Mouse (Mus musculus): ENCODE measurements around the gene Cacng4.

Gene Cacng4

DNA sequence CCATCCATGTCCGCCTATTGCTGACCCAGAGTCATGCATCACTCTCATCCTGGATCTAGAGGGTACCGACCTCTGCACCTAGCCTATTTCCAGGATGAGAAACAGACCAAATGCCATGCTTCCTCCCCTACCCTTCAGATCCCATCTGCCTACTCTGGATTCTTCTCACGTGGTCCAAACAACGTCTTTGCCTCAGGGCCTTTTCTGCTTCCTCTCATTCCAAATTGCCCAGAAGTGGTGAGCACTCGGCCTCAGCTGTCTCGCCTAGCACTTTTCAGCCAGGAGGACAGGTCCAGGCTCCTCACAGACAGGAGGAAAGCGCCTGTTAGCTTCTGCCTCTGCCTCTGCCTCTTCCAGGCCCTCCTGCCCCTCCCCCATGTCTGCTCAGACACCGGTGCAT lies 21.0 kb downstream of the Cacng4 start:
- no peak for DNase-seq (ENCODE audit: low read depth, low spot score)

DNA sequence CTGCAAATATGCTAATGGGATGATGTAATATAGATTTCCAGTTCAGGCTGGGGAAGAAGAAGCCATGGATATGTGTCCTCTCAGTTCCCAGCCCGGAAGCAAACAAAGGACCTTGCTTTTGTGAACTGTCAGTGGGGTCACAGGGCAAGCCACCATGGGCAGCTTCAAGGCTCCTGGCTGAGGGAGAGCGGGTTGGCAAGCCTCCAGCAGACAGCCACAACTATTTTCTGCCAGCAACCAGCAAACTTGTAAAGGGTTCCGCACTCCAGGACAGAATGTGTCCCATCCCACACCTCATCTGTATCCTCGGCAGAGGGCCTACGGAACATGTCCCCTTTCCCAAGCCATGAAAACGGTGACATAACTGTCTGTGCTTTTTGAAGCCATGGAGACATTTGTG lies 22.4 kb downstream of the Cacng4 start:
- DNase-seq (ENCODE audit: low read depth, low spot score): no peak

DNA sequence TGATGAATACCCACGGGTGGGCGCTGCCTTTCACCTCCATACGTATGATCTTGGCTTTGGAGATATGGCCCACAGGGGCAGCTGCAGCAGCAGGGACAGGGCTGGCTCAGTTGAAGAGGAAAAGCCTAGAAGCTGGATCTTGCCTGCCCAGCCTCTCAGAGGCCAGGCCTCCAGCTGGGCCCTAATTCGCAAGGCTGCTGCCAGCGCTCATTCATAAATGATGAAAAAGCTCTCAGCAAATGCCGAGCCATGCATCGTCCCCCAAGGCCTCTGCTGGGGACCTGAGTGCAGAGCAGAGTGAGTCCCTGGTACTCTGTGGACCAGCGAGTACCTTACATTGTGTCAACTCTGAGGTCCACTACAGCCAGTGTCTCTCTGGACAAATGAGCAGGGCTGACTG lies 26.0 kb downstream of the Cacng4 start:
- DNase-seq (ENCODE audit: low read depth, low spot score): no peak

GRCm38 (mm10) chr11:107766932-107767331 lies 27.4 kb downstream of the Cacng4 start:
- no peak for DNase-seq (ENCODE audit: low read depth, low spot score)

GRCm38 (mm10) chr11:107762688-107763460 lies 31.5 kb downstream of the Cacng4 start:
- DNase-seq (ENCODE audit: low read depth, low spot score): no peak

GRCm38 (mm10) chr11:107761790-107762500 lies 32.4 kb downstream of the Cacng4 start:
- DNase-seq (ENCODE audit: low read depth, low spot score): no peak

DNA sequence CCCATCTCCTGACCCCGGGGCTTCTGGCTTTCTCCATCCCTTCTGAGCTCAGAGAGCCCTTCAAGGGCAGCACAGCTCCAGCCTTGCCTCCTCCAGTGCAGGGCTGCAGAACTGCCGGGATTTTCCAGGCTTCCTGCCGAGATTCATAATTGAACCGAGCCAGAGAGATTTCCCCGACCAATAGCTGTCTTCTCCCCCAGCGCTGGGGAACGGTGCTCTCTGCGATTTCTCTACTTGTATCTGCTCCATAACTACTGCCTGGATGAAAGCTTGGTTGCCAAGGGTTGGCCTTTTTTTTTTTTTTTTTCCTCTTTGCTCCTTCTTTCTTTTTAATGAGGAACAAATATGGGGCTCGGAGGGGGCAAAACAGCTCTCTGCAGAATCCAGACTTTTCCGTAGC lies 34.4 kb downstream of the Cacng4 start:
- DNase-seq (ENCODE audit: low read depth, low spot score): no peak

DNA sequence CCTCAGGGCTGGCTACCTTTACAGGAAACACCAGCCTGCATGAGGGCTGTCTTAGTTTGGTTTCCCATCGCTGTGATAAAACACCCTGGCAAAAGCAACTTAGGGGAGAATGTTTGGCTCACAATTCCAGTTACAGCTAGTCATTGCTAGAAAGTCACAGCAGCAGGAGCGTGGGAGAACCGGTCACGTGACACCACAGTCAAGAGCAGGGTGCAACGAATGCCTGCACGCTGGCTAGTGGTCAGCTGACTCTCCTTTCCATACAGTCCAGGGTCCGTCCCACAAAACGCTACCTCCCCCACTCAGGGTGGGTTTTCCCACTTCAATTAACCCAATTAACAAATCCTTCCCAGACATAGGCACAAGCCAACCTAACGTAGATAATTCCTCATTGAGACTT lies 34.8 kb downstream of the Cacng4 start:
- DNase-seq (ENCODE audit: low read depth, low spot score): no peak

DNA sequence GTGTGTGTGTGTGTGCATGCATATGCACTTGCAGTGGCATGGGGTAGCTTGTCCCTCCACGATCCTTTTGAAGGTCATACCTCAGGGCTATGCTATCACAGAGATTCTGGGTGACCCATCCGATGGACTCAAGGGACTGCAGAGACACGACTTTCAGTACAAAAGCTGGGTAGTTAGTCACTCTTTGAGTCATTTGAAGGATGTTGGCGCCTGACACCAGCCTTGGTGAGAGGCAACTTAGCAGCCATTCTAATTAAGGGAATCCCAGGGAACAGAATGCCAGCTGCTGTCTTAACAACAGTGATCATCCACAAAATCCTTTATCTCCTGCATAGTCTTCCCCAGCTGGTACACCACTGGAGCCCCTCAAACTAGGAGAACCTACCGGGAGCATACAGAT lies 45.2 kb downstream of the Cacng4 start:
- no peak for DNase-seq (ENCODE audit: low read depth, low spot score)

DNA sequence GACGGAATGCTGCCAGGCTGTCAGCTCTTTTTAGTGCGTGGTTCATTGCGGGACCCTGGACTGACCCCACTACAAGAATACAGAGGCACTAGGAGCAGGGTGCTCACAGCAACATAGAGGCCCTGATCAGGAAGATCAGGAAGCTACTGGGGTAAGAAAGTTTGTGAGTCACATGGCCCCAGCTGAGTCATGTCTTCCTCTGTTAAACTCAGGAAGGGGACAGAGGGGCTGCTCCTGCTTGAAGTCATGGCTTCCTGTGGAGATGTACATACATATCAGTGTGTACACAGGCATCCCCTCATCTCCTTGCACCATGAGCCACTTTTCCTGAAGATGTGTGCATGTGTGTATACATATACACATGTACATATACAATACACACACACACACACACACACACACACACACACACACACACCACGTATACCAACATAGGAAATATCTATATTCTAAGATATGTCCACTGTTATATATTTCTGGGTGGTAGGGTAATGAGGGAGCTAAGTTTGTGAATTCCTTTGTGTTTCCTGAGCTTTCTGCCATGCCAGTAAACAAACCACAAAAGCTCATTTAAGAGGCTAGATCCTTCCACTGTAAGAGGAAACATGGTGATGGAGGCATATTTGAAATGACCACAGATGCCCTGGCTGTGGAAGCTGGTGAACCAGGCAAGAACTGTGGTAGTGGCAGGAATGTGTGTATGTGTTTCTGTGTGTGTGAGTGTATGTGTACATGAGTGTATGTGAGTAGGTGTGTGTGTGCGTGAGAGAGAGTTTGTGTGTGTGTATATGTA lies 45.9 kb downstream of the Cacng4 start:
- DNase-seq (ENCODE audit: low read depth, low spot score): no peak

DNA sequence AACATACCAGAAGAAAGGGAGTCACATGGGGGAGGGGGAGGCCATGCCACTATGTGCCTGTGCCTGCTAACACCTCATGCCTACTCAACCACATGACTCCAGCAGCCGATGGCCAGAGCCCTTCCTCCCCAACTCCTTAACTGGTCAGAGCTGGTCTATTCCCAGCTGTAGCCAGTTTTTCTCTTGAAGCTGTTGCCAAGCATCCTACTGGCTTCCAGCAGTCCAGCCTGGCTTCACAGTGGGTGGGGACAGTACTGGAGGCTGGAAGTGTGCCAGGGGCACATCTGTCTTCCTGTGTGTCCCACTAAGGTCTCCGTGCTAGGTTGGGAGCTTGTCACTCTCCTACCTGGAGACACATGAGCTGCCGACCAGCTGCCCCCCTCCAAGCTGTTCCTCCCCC lies 51.3 kb downstream of the Cacng4 start:
- no peak for DNase-seq (ENCODE audit: low read depth, low spot score)

DNA sequence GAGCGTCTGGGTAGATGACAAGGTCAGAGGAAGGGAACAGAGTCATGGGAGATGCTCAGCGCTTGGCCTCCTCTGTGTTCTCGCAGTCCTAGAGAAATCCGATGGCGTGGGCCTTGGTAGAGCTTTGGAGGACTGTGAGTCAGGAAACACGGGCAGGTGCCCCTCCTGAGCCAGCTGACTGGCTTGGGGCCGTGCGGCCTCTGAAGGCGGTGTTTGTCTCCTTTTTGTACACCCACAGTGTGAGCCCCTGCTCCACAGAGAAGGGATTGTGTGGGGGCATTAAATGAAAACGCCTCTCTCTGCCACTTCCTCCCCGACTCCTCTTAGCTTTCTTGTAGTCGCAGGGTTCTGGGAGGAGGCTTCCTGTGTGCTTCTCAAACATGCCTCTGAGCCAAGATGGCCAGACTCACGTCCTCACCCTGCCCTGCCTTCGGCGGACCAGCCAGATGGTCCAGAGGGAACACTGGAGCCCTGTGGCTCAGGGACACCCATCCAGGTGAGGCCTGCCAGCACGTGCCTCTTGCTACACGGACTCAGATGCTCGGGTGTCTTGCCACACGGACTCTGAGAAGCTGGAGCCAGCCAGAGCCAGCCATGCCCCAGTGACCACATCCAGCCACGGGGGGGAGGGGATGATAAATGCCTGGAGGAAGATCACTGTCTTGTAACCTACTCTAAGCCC lies 55.8 kb downstream of the Cacng4 start:
- DNase-seq (ENCODE audit: low read depth, low spot score): no peak

DNA sequence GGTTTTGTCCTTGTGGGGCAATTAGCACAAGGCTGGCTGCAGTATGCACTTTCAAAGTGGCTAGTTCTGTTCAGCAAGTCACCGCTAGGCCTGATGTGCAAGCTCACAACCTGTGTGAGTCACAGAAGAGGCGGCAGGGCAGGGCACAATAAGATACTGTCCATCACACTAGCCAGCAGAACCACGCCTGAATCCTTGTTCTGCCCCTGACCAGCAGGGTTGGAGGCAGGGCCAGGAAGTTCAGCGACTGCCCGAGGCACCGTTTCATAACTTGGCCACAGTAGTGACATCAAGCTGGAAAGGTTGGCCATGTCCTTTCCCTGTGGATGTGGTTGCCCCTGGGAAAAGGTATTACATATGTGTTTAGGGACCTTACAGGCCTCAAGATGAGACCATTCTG lies 56.5 kb downstream of the Cacng4 start:
- no peak for DNase-seq (ENCODE audit: low read depth, low spot score)

DNA sequence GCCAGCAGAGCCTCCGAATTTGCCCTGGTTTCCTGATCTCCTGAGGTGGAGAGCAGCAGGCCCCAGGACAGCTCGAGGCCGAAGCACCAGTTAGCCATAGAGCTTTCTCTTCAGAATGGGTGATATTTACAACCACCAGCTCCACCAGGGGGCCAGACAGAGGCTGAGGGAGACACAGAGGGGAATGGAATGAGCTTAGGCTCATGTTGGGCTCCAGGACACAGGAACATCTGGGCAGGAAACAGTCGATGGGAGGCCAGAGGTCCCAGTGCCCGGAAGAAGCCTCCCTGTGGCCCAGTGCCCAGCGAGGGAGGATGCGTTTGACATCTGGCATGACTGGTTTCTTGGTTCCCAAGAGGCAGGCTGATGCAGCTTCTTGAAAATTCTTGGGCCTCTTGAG lies 60.2 kb downstream of the Cacng4 start:
- DNase-seq (ENCODE audit: low read depth, low spot score): no peak

- no peak for DNase-seq (ENCODE audit: low read depth, low spot score)
These were observed 62.9 kb downstream of the Cacng4 start for GRCm38 (mm10) chr11:107731498-107731897.

- DNase-seq (ENCODE audit: low read depth, low spot score): no peak
These were observed 63.4 kb downstream of the Cacng4 start for GRCm38 (mm10) chr11:107730940-107731339.

GRCm38 (mm10) chr11:107729141-107729540 lies 65.2 kb downstream of the Cacng4 start:
- no peak for DNase-seq (ENCODE audit: low read depth, low spot score)

DNA sequence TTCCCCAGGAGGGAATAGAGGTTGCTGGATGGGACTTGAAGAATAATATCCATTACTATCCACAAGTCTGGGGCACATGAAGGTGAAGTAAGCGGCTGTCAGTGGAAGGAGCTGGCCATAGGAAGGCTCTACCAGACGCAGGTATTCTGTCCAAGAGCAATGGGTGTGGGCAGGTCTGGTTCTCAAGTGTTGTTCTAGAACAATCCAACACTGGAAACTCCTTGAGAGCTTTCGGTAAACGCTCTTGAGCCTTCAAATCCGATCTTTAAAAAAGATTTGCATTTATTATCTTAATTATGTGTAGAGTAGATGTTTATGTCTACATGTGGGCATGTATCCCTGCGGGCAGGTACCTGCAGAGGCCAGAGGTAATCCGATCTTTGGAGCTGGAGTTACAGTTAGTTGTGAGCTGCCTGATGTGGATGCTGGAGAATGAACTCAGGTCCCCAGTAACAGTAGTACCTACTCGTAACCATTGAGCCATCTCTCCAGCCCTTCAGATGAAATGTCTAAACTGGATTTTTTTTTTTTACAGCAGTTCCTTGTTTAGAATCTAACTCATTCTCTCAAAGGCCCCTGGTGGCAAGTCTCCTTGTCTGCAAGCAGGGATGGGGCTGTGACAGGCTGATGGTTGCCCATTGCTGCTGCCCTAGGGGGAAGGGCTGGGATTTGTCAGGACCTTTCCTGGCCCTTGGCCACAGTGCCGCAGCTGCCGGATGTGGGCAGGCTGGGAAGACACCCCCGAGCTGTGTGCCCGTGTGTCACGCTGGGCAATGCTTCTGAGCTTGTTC lies 66.1 kb downstream of the Cacng4 start:
- no peak for DNase-seq (ENCODE audit: low read depth, low spot score)

DNA sequence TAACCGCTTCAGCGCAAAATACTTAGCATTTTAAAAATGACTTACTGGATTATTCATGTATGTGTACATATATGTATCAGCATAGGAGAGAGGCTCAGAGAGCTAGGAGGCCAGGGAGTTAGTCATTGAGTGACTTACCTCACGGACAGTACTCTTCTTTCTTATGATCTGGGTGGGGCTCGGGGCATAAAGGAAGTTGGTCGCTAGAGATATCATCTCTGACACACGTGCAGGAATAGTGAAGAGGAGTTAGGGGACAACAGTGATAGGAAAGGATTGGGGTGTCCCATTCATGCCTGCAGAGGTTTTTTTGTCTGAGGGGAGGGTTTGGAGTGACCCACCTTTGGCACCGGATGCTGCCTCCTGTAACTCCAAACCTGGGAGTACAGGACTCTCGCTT lies 69.8 kb downstream of the Cacng4 start:
- no peak for DNase-seq (ENCODE audit: low read depth, low spot score)

GRCm38 (mm10) chr11:107721057-107721456 lies 73.3 kb downstream of the Cacng4 start:
- DNase-seq (ENCODE audit: low read depth, low spot score): no peak
